Mouse (Mus musculus) small intestine, adult 2 months (tissue): Measurements from ENCODE around the gene Trpt1. TPM values are rescaled to one million over a fixed set of nuclear protein-coding genes. Genes with fewer than 3 reads are reported as not detected.
"Not testable (repeated sequence)": the region's sequence is repeated elsewhere in the genome, so short reads cannot be mapped to it uniquely, and the experiment has no call there.

ENCODE experiments used
- H3K27ac ChIP-seq: fragments of 200-500 bp; 2 replicates; pipeline ENCODE4 v1.5.1; 2012; ENCODE audit warnings: low read depth, low read length, control low read depth, inconsistent platforms; ENCODE audit not compliant: insufficient read depth
- H3K27me3 ChIP-seq: fragments of 200-500 bp; 2 replicates; pipeline ENCODE4 v1.6.1; 2012; ENCODE audit warnings: mild to moderate bottlenecking, moderate library complexity, low read length, inconsistent platforms; ENCODE audit not compliant: control insufficient read depth, insufficient read depth
- H3K36me3 ChIP-seq: fragments of 200-500 bp; 2 replicates; pipeline ENCODE4 v1.6.1; 2012; ENCODE audit warnings: mild to moderate bottlenecking, low read length, control low read depth, inconsistent platforms; ENCODE audit not compliant: control insufficient read depth, insufficient read depth
- H3K4me1 ChIP-seq: fragments of 200-500 bp; 2 replicates; pipeline ENCODE4 v1.6.1; 2012; ENCODE audit warnings: low read length, inconsistent platforms, mixed read lengths; ENCODE audit not compliant: control insufficient read depth, insufficient read depth, insufficient read length
- H3K4me3 ChIP-seq: fragments of 200-500 bp; 2 replicates; pipeline ENCODE4 v1.5.1; 2012; ENCODE audit warnings: low read depth, mild to moderate bottlenecking, control low read depth, inconsistent platforms, low read length, moderate library complexity
- CTCF ChIP-seq: fragments of 200-500 bp; IDR thresholded peaks from 2 replicates; pipeline ENCODE4 v1.5.1; 2012; ENCODE audit warnings: low read depth, mild to moderate bottlenecking, control low read depth, inconsistent platforms, low read length, moderate library complexity, mixed read lengths; ENCODE audit not compliant: insufficient replicate concordance, insufficient read length; ENCODE audit errors: extremely low read depth
- POLR2A ChIP-seq: fragments of 200-500 bp; IDR thresholded peaks from 2 replicates; pipeline ENCODE4 v1.6.1; 2012; ENCODE audit warnings: low read depth, mild to moderate bottlenecking, control low read depth, inconsistent platforms, low read length, moderate library complexity
- WGBS: fragments of 180-500 bp; shearing (Covaris S2); methylation state at CpG from one replicate; pipeline ENCODE4 v1.1.7; 2018; 5-methylcytosine and 5-hydroxymethylcytosine counted together
- polyA plus RNA-seq: library from polyadenylated mRNA; depleted of rRNA; stranded (reverse); fragments of >200 nt; gene quantifications from 2 replicates; pipeline ENCODE4 v1.2.3, GENCODE M21; 2012

The Trpt1 gene
- polyA plus RNA-seq, 1 experiment: 7.7 TPM

- H3K27me3 ChIP-seq: no peaks in the 10 kb centered on the region
- TF ChIP-seq POLR2A (no peak), CTCF (no peak)
- peak overlapping the region; percentile 76 for H3K4me3 ChIP-seq
- no peaks in the 10 kb centered on the region for H3K36me3 ChIP-seq
- peaks cover 9% of the 10 kb centered on the region for H3K4me1 ChIP-seq
- WGBS: 2% methylated on average over 8 of the region's 8 CpGs
- H3K27ac ChIP-seq: peak overlapping the region; percentile 47
Measured at GRCm38 (mm10) chr19:6987904-6988285, 8.0 kb upstream of the Trpt1 start.

DNA sequence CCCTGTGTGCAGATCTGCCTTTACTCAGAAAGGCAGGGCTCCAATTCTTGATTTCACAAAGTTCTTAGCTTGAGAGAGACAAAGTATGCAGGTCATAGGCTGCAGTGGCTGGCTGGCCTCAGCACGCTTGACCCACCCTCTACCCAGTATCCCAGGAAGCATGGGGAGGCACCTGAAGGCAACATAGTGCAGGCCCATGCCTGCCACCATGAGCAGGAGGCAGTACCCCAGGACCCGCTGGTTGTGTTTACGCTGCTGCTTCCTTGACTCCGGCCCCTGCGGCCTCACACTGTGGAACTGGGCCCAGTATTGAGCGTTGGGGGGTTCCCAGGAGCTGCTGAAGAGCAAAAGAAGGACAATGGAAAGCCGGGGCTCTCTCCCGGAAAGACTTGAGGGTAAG lies 6.7 kb upstream of the Trpt1 start:
- H3K27ac ChIP-seq: no peak overlapping the region
- no peak for TF ChIP-seq CTCF
- TF ChIP-seq POLR2A: no peak
- 94% methylated on average over 8 of the region's 8 CpGs for WGBS

GRCm38 (mm10) chr19:6990712-6991111 lies 5.2 kb upstream of the Trpt1 start:
- H3K27ac ChIP-seq: no peak overlapping the region
- peaks cover 16% of the 10 kb centered on the region for H3K4me1 ChIP-seq
- H3K27me3 ChIP-seq: no peaks in the 10 kb centered on the region
- TF ChIP-seq POLR2A (no peak), CTCF (no peak)
- H3K36me3 ChIP-seq: no peaks in the 10 kb centered on the region
- 70% methylated on average over 6 of the region's 6 CpGs for WGBS
- no peak overlapping the region for H3K4me3 ChIP-seq

More for the DNA sequence above, 6.7 kb upstream of the Trpt1 start:
- no peaks in the 10 kb centered on the region for H3K27me3 ChIP-seq
- H3K4me3 ChIP-seq: no peak overlapping the region
- H3K4me1 ChIP-seq: peaks cover 9% of the 10 kb centered on the region
- no peaks in the 10 kb centered on the region for H3K36me3 ChIP-seq

GRCm38 (mm10) chr19:6991166-6991565 lies 4.8 kb upstream of the Trpt1 start:
- H3K36me3 ChIP-seq, H3K27me3 ChIP-seq, H3K4me3 ChIP-seq, H3K27ac ChIP-seq: not testable (repeated sequence)
- H3K4me1 ChIP-seq: peaks cover 16% of the 10 kb centered on the region
- 97% methylated on average over 6 of the region's 6 CpGs for WGBS

DNA sequence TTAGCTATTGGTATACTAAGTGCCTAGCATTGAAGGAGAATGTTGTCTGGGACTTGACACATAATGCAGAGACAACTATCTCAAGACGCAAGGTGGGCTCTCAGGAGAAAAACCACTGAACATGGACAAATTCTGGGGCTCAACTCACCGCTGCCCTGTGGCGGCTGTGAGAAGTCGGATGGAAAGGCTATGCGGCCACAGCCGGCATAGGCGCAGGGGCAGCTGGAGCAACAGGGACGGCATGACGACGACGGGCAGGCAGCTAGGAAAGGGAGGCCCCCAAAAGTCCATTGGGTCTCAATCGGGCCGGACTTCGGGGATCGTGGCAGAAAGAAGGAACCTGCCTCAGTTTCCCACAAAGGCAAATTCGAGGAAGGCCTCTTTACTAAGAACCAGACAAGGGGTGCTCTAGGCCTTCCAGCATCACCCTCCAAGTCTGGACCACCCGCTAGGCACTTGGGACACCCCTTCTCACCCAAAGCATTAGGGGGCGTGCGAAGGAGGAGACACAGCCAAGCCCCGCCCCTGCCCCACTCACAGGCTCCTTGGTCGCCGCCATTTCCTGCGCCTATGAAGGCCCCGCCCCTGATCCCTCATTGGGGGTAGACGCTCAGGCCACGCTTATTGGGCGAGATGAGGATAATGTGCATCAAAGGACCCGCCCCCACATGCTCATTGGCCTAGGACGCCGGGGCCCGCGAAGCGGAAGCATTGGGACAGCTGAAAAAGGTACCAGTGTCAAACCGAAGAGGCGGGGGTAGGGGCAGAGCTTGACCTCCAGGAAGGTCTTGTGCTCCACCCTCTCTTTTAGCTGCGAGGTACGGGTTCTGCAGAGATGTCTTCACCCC lies 3.7 kb upstream of the Trpt1 start, which contains the start of gene Dnajc4:
Dnajc4 (minus strand) TSS at position 562 of the 848 bp plus-strand sequence.
- H3K36me3 ChIP-seq: no peaks in the 10 kb centered on the region
- peak within 1 kb of the TSS; percentile 25 for H3K27ac ChIP-seq
- peak; percentile 56; the same call in 1 of the 2 replicates for TF ChIP-seq POLR2A
- TF ChIP-seq CTCF: no peak
- peaks cover 20% of the 10 kb centered on the region for H3K4me1 ChIP-seq
- WGBS: under 1% methylated on average over 37 of the region's 37 CpGs
- H3K27me3 ChIP-seq: no peaks in the 10 kb centered on the region
- H3K4me3 ChIP-seq: peak within 1 kb of the TSS; percentile 88

GRCm38 (mm10) chr19:6993011-6993770 lies 2.7 kb upstream of the Trpt1 start:
- no peaks in the 10 kb centered on the region for H3K36me3 ChIP-seq
- H3K4me1 ChIP-seq: peaks cover 14% of the 10 kb centered on the region
- no peaks in the 10 kb centered on the region for H3K27me3 ChIP-seq
- TF ChIP-seq CTCF: no peak
- WGBS: 61% methylated on average over 14 of the region's 14 CpGs
- peak overlapping the region; percentile 25; the same call in 1 of the 2 replicates for H3K27ac ChIP-seq
- peak overlapping the region; percentile 88 for H3K4me3 ChIP-seq

DNA sequence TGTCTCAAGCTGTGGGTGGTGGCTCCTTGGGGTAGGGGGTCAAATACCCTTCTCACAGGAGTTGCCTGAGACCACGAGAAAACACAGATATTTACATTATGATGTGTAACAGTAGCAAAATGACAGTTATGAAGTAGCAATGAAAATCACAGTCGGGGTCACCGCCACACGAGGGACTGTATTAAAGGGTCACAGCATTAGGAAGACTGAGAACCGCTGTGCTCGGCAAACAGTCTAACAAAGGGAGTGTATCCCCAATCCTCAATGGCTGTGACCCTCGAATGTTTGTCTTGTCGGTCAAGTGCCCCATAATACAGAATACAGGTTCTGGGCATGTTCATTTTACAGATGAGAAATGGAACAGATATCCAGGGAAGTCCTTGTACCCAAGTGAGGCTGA lies 1.9 kb upstream of the Trpt1 start:
- H3K4me3 ChIP-seq: no peak overlapping the region
- H3K4me1 ChIP-seq: peaks cover 14% of the 10 kb centered on the region
- TF ChIP-seq POLR2A (no peak), CTCF (no peak)
- H3K27me3 ChIP-seq: no peaks in the 10 kb centered on the region
- peaks cover 4% of the 10 kb centered on the region for H3K36me3 ChIP-seq
- H3K27ac ChIP-seq: no peak overlapping the region
- WGBS: 88% methylated on average over 8 of the region's 8 CpGs
